8 mouse cellular contexts compared by ENCODE assay signal in genomic region chr11:80476222-80477189, GRCm38 (mm10). TPM values are rescaled to one million over a fixed set of nuclear protein-coding genes. Genes with fewer than 3 reads are reported as not detected.
DNase-seq lines count a peak whose midpoint lies in the region; ATAC-seq lines count a peak whose summit lies in the region.

Cdk5r1 (plus strand) TSS chr11:80477023.

- ATAC-seq in intestine, embryonic 14.5 days (replicated peaks; ENCODE audit: low FRiP score, low TSS enrichment, low read depth), result peak; percentile 90

- peak within 1 kb of the TSS; percentile 51 for H3K9ac ChIP-seq in intestine, embryonic 14.5 days (ENCODE audit: low read length)

- peaks cover 19% of the 10 kb centered on the region; the same call in 1 of the 2 replicates for H3K4me1 ChIP-seq in intestine, embryonic 14.5 days (replicated peaks; ENCODE audit: control insufficient read depth, insufficient read depth, low read length)
- peaks cover 46% of the 10 kb centered on the region for H3K4me1 ChIP-seq in midbrain, embryonic 10.5 days

- peak within 1 kb of the TSS; percentile 69 for H3K4me3 ChIP-seq in intestine, embryonic 14.5 days (ENCODE audit: low read depth, low read length)
- peak within 1 kb of the TSS; percentile 82 for H3K4me3 ChIP-seq in midbrain, embryonic 10.5 days

- H3K36me3 ChIP-seq in intestine, embryonic 14.5 days (ENCODE audit: control insufficient read depth, insufficient read depth, low read length), result peaks cover 20% of the 10 kb centered on the region
- H3K36me3 ChIP-seq in midbrain, embryonic 10.5 days, result peaks cover 56% of the 10 kb centered on the region

- 2% methylated on average over 53 of the region's 116 CpGs for WGBS in intestine, embryonic 14.5 days
- under 1% methylated on average over 113 of the region's 116 CpGs for WGBS in midbrain, embryonic 10.5 days

- peak within 1 kb of the TSS; percentile 57; the same call in 1 of the 2 replicates for H3K27ac ChIP-seq in intestine, embryonic 14.5 days (ENCODE audit: low read depth)
- H3K27ac ChIP-seq in midbrain, embryonic 10.5 days (replicated peaks), result peak within 1 kb of the TSS; percentile 91

- H3K27me3 ChIP-seq in intestine, embryonic 14.5 days (replicated peaks; ENCODE audit: control insufficient read depth, insufficient read depth, low read length), result no peaks in the 10 kb centered on the region
- H3K27me3 ChIP-seq in midbrain, embryonic 10.5 days (ENCODE audit: low read depth, poor library complexity, severe bottlenecking), result peaks cover 66% of the 10 kb centered on the region

- peak within 1 kb of the TSS; percentile 99 for H3K4me2 ChIP-seq in intestine, embryonic 14.5 days (ENCODE audit: low read length)

- DNase-seq in layer of hippocampus, adult 11-12 months (ENCODE audit: low spot score), result peak; percentile 92
- DNase-seq in layer of hippocampus, adult 9-10 months (ENCODE audit: low spot score), result no peak
- peak; percentile 97 for DNase-seq in embryo, embryonic 11 days
- peak; percentile 87 for DNase-seq in gastrocnemius, postnatal 25 days
- DNase-seq in intestine, embryonic 14.5 days (ENCODE audit: low spot score), result peak; percentile 89
- DNase-seq in left cerebral cortex, postnatal 25 days (ENCODE audit: low spot score in 2 of 2), result peak; percentile 93
- peak; percentile 90 for DNase-seq in midbrain, embryonic 10.5 days (ENCODE audit: low spot score)
- peak; percentile 90 for DNase-seq in right cerebral cortex, postnatal 36 days (ENCODE audit: low spot score in 2 of 2)

- intact Hi-C loops in left cerebral cortex, postnatal 25 days (cut with DNase I), result loop anchor here (2.0 to 5.0 kb wide), 2 partner anchors 76 to 194 kb away; no protein-coding TSS in a partner anchor

- H3K9me3 ChIP-seq in intestine, embryonic 14.5 days (ENCODE audit: control insufficient read depth, low read length), result no peaks in the 10 kb centered on the region
- no peaks in the 10 kb centered on the region for H3K9me3 ChIP-seq in midbrain, embryonic 10.5 days (replicated peaks)

RNA-seq across cellular contexts. Expression of gene Cdk5r1, which starts in this region (rescaled TPM):
- total RNA-seq in gastrocnemius, postnatal 25 days (2021), result under 1 TPM; 0.36 to 0.75 TPM
- 1.4 TPM in 2 replicates for polyA plus RNA-seq in intestine, embryonic 14.5 days (2014; fragmentation: Nextera tagmentation; extraction: Ambion mirVana)
- total RNA-seq in left cerebral cortex, postnatal 25 days (2021), result 100 to 1,000 TPM; 339 to 344 TPM
- 5.2 and 11.2 TPM in 2 replicates for polyA plus RNA-seq in midbrain, embryonic 10.5 days (2016; fragmentation: Nextera tagmentation; extraction: Ambion mirVana)

Comparison
In these comparisons a context has a peak if more than half of its experiments do, and no peak if none do; other contexts are left out.
1. RNA of gene Cdk5r1 (total RNA-seq): 339 to 344 TPM in left cerebral cortex, postnatal 25 days; 0.36 to 0.75 TPM in gastrocnemius, postnatal 25 days; every median in the first group is over 100 times any median in the second.
2. Peak in DNase-seq in gastrocnemius, postnatal 25 days; RNA of the gene not detected or under 1 TPM.